30 mouse cellular contexts compared by ENCODE assay signal in genomic region chr1:189115279-189115678, GRCm38 (mm10).
DNase-seq lines count a peak whose midpoint lies in the region; ATAC-seq and TF ChIP-seq lines count a peak whose summit lies in the region.
"Had no signal": no experiment of that assay in that cellular context is flagged by ENCODE, and none has a peak within 500 bp of the region (broad histone marks: within the 10 kb centered on the region; RNA-seq: fewer than 3 reads in every experiment).

No protein-coding gene starts in this region.

- H3K4me1 ChIP-seq in ES-E14 (ENCODE audit: control insufficient read depth in 2 of 2, insufficient read depth in 2 of 2, low read length in 2 of 2, poor library complexity in 1 of 2), result no peaks in the 10 kb centered on the region
- H3K4me1 ChIP-seq: embryonic facial prominence, embryonic 15.5 days; forebrain, embryonic 12.5 days; heart, embryonic 10.5 days; heart, embryonic 15.5 days; liver, embryonic 15.5 days; midbrain, embryonic 15.5 days; stomach, embryonic 15.5 days had no signal

- in situ Hi-C loops in ES-E14 (cut with MboI; ENCODE audit: low sequenced_read_pairs in 2 of 2, unreplicated experiment in 2 of 2), result no loop called here

- no peak overlapping the region for H3K27ac ChIP-seq in layer of hippocampus, adult 2 months
- no peak overlapping the region for H3K27ac ChIP-seq in ES-E14 (ENCODE audit: insufficient read depth, low read depth, low read length, poor library complexity, severe bottlenecking)
- H3K27ac ChIP-seq: embryonic facial prominence, embryonic 10.5 days; embryonic facial prominence, embryonic 15.5 days; forebrain, embryonic 12.5 days; heart, embryonic 10.5 days; heart, embryonic 15.5 days; limb, embryonic 12.5 days; liver, embryonic 15.5 days; macrophage; midbrain, embryonic 15.5 days; stomach, embryonic 15.5 days had no signal

- DNase-seq in heart, adult 11 months, result peak; percentile 57
- DNase-seq in heart, adult 8-10 months (ENCODE audit: low spot score), result no peak
- no peak for DNase-seq in layer of hippocampus, adult 2 months (ENCODE audit: low spot score in 2 of 2)
- DNase-seq in layer of hippocampus, adult 11-12 months (ENCODE audit: low spot score), result no peak
- DNase-seq in A20 (ENCODE audit: low read depth, low spot score), result peak; percentile 9
- peak; percentile 22 for DNase-seq in ES-E14 (ENCODE audit: low read depth, low spot score)
- DNase-seq in urinary bladder, adult 18-20 months (ENCODE audit: low spot score in 2 of 2), result no peak
- DNase-seq: cerebellum, adult 8-10 months; cerebellum, postnatal 25 days; gastrocnemius, postnatal 36 days; kidney, adult 11 months; layer of hippocampus, adult 9-11 months; right cerebral cortex, postnatal 25 days; thymus, adult 18-20 months; thymus, postnatal 25 days had no signal

- H3K36me3 ChIP-seq in ES-E14 (ENCODE audit: control insufficient read depth, insufficient read depth, low read length, poor library complexity, severe bottlenecking), result no peaks in the 10 kb centered on the region
- H3K36me3 ChIP-seq: embryonic facial prominence, embryonic 10.5 days; embryonic facial prominence, embryonic 15.5 days; forebrain, embryonic 12.5 days; G1E; heart, embryonic 10.5 days; heart, embryonic 15.5 days; limb, embryonic 12.5 days; liver, embryonic 15.5 days; midbrain, embryonic 15.5 days; stomach, embryonic 15.5 days had no signal

- H3K9me3 ChIP-seq in ES-E14 (ENCODE audit: control insufficient read depth, insufficient read depth, low read depth, low read length), result no peaks in the 10 kb centered on the region
- H3K9me3 ChIP-seq: embryonic facial prominence, embryonic 10.5 days; embryonic facial prominence, embryonic 15.5 days; heart, embryonic 10.5 days; heart, embryonic 15.5 days; limb, embryonic 12.5 days; liver, embryonic 15.5 days; midbrain, embryonic 15.5 days; stomach, embryonic 15.5 days had no signal

- no peak overlapping the region for H3K4me3 ChIP-seq in layer of hippocampus, adult 2 months
- H3K4me3 ChIP-seq in ES-E14 (ENCODE audit: insufficient read depth in 1 of 2, low read depth in 1 of 2, low read length in 2 of 2, poor library complexity in 1 of 2, severe bottlenecking in 1 of 2), result no peak overlapping the region
- H3K4me3 ChIP-seq: embryonic facial prominence, embryonic 10.5 days; embryonic facial prominence, embryonic 15.5 days; forebrain, embryonic 12.5 days; heart, embryonic 10.5 days; heart, embryonic 15.5 days; limb, embryonic 12.5 days; liver, embryonic 15.5 days; midbrain, embryonic 15.5 days; stomach, embryonic 15.5 days had no signal

- H3K9ac ChIP-seq in ES-E14 (ENCODE audit: insufficient read depth, low read depth, low read length, poor library complexity, severe bottlenecking), result no peak overlapping the region
- H3K9ac ChIP-seq: embryonic facial prominence, embryonic 15.5 days; forebrain, embryonic 12.5 days; heart, embryonic 15.5 days; limb, embryonic 12.5 days; liver, embryonic 15.5 days; midbrain, embryonic 15.5 days; stomach, embryonic 15.5 days had no signal

- peak; percentile 58 for TF ChIP-seq CTCF in layer of hippocampus, adult 2 months (conservative IDR thresholded peaks at IDR 0.05)

- no peak for ATAC-seq in megakaryocyte progenitor cell, adult 5-6 weeks (replicated peaks; ENCODE audit: poor library complexity)
- ATAC-seq: CD4-positive, CD25-positive, alpha-beta regulatory T cell, adult 4 months; hindbrain, embryonic 16.5 days; midbrain, embryonic 15.5 days; Patski had no signal

TF ChIP-seq in ES-E14, 5 proteins besides CTCF, POLR2A, EP300 and RAD21:
- no peak for TF ChIP-seq ZNF384 (IDR thresholded peaks at IDR 0.05; ENCODE audit: low read depth, low read length)
- TF ChIP-seq MAFK (IDR thresholded peaks at IDR 0.05; ENCODE audit: insufficient read depth, low read depth, low read length), result no peak
- TF ChIP-seq ZC3H11A (IDR thresholded peaks at IDR 0.05; ENCODE audit: borderline replicate concordance, low read depth, low read length), result 0 out of 2 replicates have a peak, but pooled peaks have one; percentile 21
- TF ChIP-seq CHD2 (IDR thresholded peaks at IDR 0.05; ENCODE audit: low read depth, low read length), result no peak
- TF ChIP-seq HCFC1 (IDR thresholded peaks at IDR 0.05; ENCODE audit: borderline replicate concordance, insufficient read depth, low read length), result no peak

Comparison
In these comparisons a context has a peak if more than half of its experiments do, and no peak if none do; other contexts are left out.
1. DNase-seq: peak in heart, adult 11 months (single experiment), A20 (single experiment) and ES-E14 (single experiment); none in heart, adult 8-10 months (single experiment), layer of hippocampus, adult 2 months (0 of 2), layer of hippocampus, adult 11-12 months (single experiment) and urinary bladder, adult 18-20 months (0 of 2).